In the genomic region with DNA sequence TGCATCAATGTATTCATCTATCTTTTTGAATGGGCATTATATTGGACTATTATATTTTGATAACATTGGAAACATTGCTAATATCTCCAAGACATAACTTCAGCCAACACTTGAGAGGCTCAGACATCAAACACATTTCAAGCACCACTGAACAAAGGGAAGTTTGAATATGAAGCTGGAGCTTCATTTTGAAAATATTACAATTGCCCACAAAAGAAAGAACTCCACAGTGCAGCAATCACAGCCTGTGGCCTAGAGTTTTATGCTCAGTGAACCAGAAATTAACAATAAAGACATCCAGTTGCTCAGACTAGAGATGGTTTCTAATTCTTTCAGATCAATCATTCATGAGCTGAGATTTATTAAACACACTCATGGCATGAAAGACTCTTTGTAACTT, we compare ENCODE assay signal across 16 mouse cellular contexts.
"Had no signal": no experiment of that assay in that cellular context is flagged by ENCODE, and none has a peak within 500 bp of the region (broad histone marks: within the 10 kb centered on the region; RNA-seq: fewer than 3 reads in every experiment).

No protein-coding gene starts in this region.

- H3K36me3 ChIP-seq: limb, embryonic 15.5 days; liver, embryonic 12.5 days; midbrain, embryonic 15.5 days had no signal

- H3K9me3 ChIP-seq: limb, embryonic 15.5 days; midbrain, embryonic 15.5 days had no signal

- H3K9ac ChIP-seq: limb, embryonic 15.5 days; liver, embryonic 12.5 days; lung, embryonic 14.5 days; midbrain, embryonic 15.5 days had no signal

- H3K4me1 ChIP-seq: limb, embryonic 15.5 days; liver, embryonic 12.5 days; midbrain, embryonic 15.5 days had no signal

- H3K27ac ChIP-seq: kidney, postnatal 0 days; limb, embryonic 15.5 days; liver, embryonic 12.5 days; midbrain, embryonic 15.5 days had no signal

- ATAC-seq: liver, embryonic 12.5 days; midbrain, embryonic 15.5 days had no signal

- H3K27me3 ChIP-seq: limb, embryonic 15.5 days; liver, embryonic 12.5 days; midbrain, embryonic 15.5 days had no signal

- DNase-seq: kidney, adult 11 months; kidney, adult 9 months; kidney, postnatal 36 days; layer of hippocampus, adult 9-11 months; layer of hippocampus, postnatal 36 days; lung, embryonic 14.5 days; lung, postnatal 10 days; lung, postnatal 4 days; right cerebral cortex, postnatal 4 days; spleen, adult 18-20 months; thymus, adult 2 months; thymus, postnatal 25 days had no signal

- H3K4me3 ChIP-seq: limb, embryonic 15.5 days; liver, embryonic 12.5 days; midbrain, embryonic 15.5 days had no signal

- H3K4me2 ChIP-seq: limb, embryonic 15.5 days; liver, embryonic 12.5 days; lung, embryonic 14.5 days; midbrain, embryonic 15.5 days had no signal
